Mouse (Mus musculus) cerebellum, adult 2 months (tissue): ENCODE measurements around the gene Mucl3.

Source experiments
- CTCF ChIP-seq: fragments of 200-500 bp; IDR thresholded peaks from 2 replicates; pipeline ENCODE4 v1.5.1; 2011; ENCODE audit warnings: low read depth, mild to moderate bottlenecking, control low read depth, low read length, moderate library complexity, borderline replicate concordance; ENCODE audit not compliant: insufficient read depth
- POLR2A ChIP-seq: fragments of 200-500 bp; IDR thresholded peaks from 2 replicates; pipeline ENCODE4 v1.6.1; 2011; ENCODE audit warnings: low read length, control low read depth, borderline replicate concordance; ENCODE audit not compliant: insufficient read depth

- TF ChIP-seq CTCF (no peak), POLR2A (no peak)
Measured at GRCm38 (mm10) chr17:35635202-35635601, 8.3 kb downstream of the Mucl3 start.
